Mouse (Mus musculus): ENCODE data around the gene Rapgef5.

The Rapgef5 gene

GRCm38 (mm10) chr12:117531106-117531505, 14.8 kb downstream of the Rapgef5 start:
- no peak for DNase-seq (ENCODE audit: inconsistent ontology term)

- peak; percentile 56 for DNase-seq (ENCODE audit: inconsistent ontology term)
Measured at GRCm38 (mm10) chr12:117533176-117534086, 17.2 kb downstream of the Rapgef5 start.

GRCm38 (mm10) chr12:117534087-117534751, 17.9 kb downstream of the Rapgef5 start:
- peak; percentile 12 for DNase-seq (ENCODE audit: inconsistent ontology term)

GRCm38 (mm10) chr12:117540352-117540751, 24.1 kb downstream of the Rapgef5 start:
- peak; percentile 15 for DNase-seq (ENCODE audit: inconsistent ontology term)

GRCm38 (mm10) chr12:117545277-117545676, 29.0 kb downstream of the Rapgef5 start:
- DNase-seq (ENCODE audit: inconsistent ontology term): no peak

GRCm38 (mm10) chr12:117553353-117553752, 37.1 kb downstream of the Rapgef5 start:
- no peak for DNase-seq (ENCODE audit: inconsistent ontology term)

- DNase-seq (ENCODE audit: inconsistent ontology term): no peak
Measured at GRCm38 (mm10) chr12:117554612-117555063, 38.4 kb downstream of the Rapgef5 start.

- DNase-seq (ENCODE audit: inconsistent ontology term): no peak
Measured at GRCm38 (mm10) chr12:117560450-117560849, 44.2 kb downstream of the Rapgef5 start.

GRCm38 (mm10) chr12:117561411-117562059, 45.3 kb downstream of the Rapgef5 start:
- DNase-seq (ENCODE audit: inconsistent ontology term): no peak

GRCm38 (mm10) chr12:117562085-117562484, 45.8 kb downstream of the Rapgef5 start:
- DNase-seq (ENCODE audit: inconsistent ontology term): no peak

GRCm38 (mm10) chr12:117563859-117564258, 47.6 kb downstream of the Rapgef5 start:
- DNase-seq (ENCODE audit: inconsistent ontology term): no peak

GRCm38 (mm10) chr12:117566298-117566697, 50.0 kb downstream of the Rapgef5 start:
- DNase-seq (ENCODE audit: inconsistent ontology term): no peak

GRCm38 (mm10) chr12:117569671-117570070, 53.4 kb downstream of the Rapgef5 start:
- DNase-seq (ENCODE audit: inconsistent ontology term): no peak

GRCm38 (mm10) chr12:117584256-117584655, 68.0 kb downstream of the Rapgef5 start:
- DNase-seq (ENCODE audit: inconsistent ontology term): no peak

- DNase-seq (ENCODE audit: inconsistent ontology term): no peak
Measured at GRCm38 (mm10) chr12:117585390-117585789, 69.1 kb downstream of the Rapgef5 start.

GRCm38 (mm10) chr12:117586124-117586523, 69.8 kb downstream of the Rapgef5 start:
- peak; percentile 58 for DNase-seq (ENCODE audit: inconsistent ontology term)

GRCm38 (mm10) chr12:117589186-117589585, 72.9 kb downstream of the Rapgef5 start:
- no peak for DNase-seq (ENCODE audit: inconsistent ontology term)

GRCm38 (mm10) chr12:117592019-117592418, 75.7 kb downstream of the Rapgef5 start:
- no peak for DNase-seq (ENCODE audit: inconsistent ontology term)

GRCm38 (mm10) chr12:117592583-117592982, 76.3 kb downstream of the Rapgef5 start:
- no peak for DNase-seq (ENCODE audit: inconsistent ontology term)

GRCm38 (mm10) chr12:117595179-117595578, 78.9 kb downstream of the Rapgef5 start:
- DNase-seq (ENCODE audit: inconsistent ontology term): no peak

GRCm38 (mm10) chr12:117598190-117598589, 81.9 kb downstream of the Rapgef5 start:
- no peak for DNase-seq (ENCODE audit: inconsistent ontology term)

- no peak for DNase-seq (ENCODE audit: inconsistent ontology term)
Measured at GRCm38 (mm10) chr12:117605966-117606365, 89.7 kb downstream of the Rapgef5 start.

Measured in Muller cell, postnatal 12 days (primary cell).